Mouse (Mus musculus): ENCODE results near the gene Igfbp4. TPM values are rescaled to one million over a fixed set of nuclear protein-coding genes. Genes with fewer than 3 reads are reported as not detected.

The Igfbp4 gene
- polyA plus RNA-seq, 1 experiment from 2014 or later = 467 TPM

DNA sequence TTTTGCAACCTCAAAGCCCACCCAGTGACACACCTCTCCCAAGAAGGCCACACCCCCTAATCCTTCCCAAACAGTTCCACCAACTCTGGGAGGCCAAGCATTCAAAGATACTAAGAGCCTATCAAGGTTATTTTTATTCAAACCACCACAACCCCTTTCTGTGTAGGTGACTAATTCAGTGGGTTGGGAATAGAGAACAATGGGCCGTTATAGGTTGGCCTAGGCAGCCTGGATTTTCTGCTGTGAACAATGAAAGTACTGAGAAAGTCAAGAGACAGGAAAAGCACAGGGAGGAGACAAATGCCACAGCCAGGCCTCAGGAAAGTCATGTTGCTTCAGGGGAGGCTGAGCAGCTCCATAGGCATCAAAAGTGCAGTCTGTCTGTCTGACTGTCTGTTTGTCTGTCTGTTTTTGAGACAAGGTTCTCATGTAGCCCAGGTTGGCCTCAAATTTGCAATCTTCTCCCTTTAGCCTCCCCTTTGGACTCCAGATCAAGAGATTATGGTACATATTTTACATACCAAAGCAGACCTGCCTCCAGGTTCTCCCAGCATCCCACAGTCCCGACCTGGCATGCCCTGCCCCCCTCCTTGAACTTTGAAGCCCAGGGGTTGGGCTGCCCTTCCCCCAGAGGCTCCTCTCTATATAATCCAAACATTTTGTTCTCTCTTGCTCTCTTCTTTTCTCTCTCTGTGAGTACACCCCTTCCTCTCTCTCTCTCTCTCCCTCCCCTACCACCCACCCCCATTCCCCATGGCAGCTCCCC is 54.0 kb downstream of the Igfbp4 start:
- ATAC-seq (replicated peaks; ENCODE audit: low FRiP score, low TSS enrichment, low read depth) (no peak), DNase-seq (ENCODE audit: low spot score) (no peak)
- H3K9me3 ChIP-seq (ENCODE audit: control insufficient read depth, low read length) = peaks cover 3% of the 10 kb centered on the region; the same call in 1 of the 2 replicates
- H3K4me1 ChIP-seq (replicated peaks; ENCODE audit: control insufficient read depth, insufficient read depth, low read length) = peaks cover 4% of the 10 kb centered on the region; the same call in 1 of the 2 replicates
- H3K27ac ChIP-seq (ENCODE audit: low read depth) = no peak overlapping the region
- no peak overlapping the region for H3K9ac ChIP-seq (ENCODE audit: low read length)
- no peaks in the 10 kb centered on the region for H3K27me3 ChIP-seq (replicated peaks; ENCODE audit: control insufficient read depth, insufficient read depth, low read length)
- no peaks in the 10 kb centered on the region for H3K36me3 ChIP-seq (ENCODE audit: control insufficient read depth, insufficient read depth, low read length)
- 43% methylated on average over 2 of the region's 2 CpGs for WGBS
- no peak overlapping the region for H3K4me3 ChIP-seq (ENCODE audit: low read depth, low read length)
- no peak overlapping the region for H3K4me2 ChIP-seq (ENCODE audit: low read length)

DNA sequence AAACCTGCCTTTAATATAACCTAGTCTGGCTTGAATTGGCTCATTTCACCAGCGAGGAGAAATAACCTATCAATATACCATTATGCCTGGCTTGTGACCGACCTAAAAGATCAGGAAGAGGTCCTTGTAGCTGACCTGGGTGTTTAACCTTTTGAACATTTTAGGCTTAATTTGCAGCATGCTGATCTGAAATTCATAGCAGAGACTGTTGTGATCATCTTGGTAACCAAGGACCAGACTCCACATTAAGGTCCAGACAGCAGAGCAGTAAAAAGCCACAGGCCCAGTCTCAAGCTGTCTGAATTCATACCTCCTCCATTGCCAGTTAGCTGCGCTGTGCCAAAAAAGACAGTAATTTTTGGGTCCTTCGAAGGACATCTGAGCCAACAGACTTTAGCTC is 54.7 kb downstream of the Igfbp4 start:
- Histone ChIP-seq H3K4me2 (ENCODE audit: low read length) (no peak overlapping the region), H3K27me3 (replicated peaks; ENCODE audit: control insufficient read depth, insufficient read depth, low read length) (no peaks in the 10 kb centered on the region), H3K36me3 (ENCODE audit: control insufficient read depth, insufficient read depth, low read length) (no peaks in the 10 kb centered on the region), H3K9ac (ENCODE audit: low read length) (no peak overlapping the region), H3K4me3 (ENCODE audit: low read depth, low read length) (no peak overlapping the region), H3K4me1 (replicated peaks; ENCODE audit: control insufficient read depth, insufficient read depth, low read length) (peaks cover 4% of the 10 kb centered on the region; the same call in 1 of the 2 replicates), H3K9me3 (ENCODE audit: control insufficient read depth, low read length) (peaks cover 3% of the 10 kb centered on the region; the same call in 1 of the 2 replicates), H3K27ac (ENCODE audit: low read depth) (no peak overlapping the region)
- 68% methylated on average over 4 of the region's 4 CpGs for WGBS
- ATAC-seq (replicated peaks; ENCODE audit: low FRiP score, low TSS enrichment, low read depth) (no peak), DNase-seq (ENCODE audit: low spot score) (no peak)

DNA sequence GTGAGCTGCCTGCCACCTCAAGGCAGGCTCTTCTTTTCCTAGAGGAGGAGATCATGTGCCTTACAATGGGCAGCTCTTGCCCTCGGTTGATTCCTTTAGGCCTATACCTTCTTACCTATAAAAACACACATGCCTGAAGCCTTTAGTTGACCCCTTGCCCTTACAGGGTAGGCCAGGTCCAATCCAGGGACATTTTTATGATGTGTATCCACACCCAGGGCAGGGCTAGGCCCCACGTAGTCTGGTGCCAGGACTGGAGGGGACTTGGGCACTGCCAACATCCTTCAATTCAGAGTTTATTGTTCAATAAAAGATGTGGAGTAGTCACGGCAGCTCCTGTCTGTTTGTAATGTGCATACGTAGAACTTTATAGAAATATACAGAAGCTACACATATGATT is 55.4 kb downstream of the Igfbp4 start:
- 48% methylated on average over 4 of the region's 4 CpGs for WGBS
- Histone ChIP-seq H3K4me1 (replicated peaks; ENCODE audit: control insufficient read depth, insufficient read depth, low read length) (peaks cover 4% of the 10 kb centered on the region; the same call in 1 of the 2 replicates), H3K36me3 (ENCODE audit: control insufficient read depth, insufficient read depth, low read length) (no peaks in the 10 kb centered on the region), H3K27me3 (replicated peaks; ENCODE audit: control insufficient read depth, insufficient read depth, low read length) (no peaks in the 10 kb centered on the region), H3K4me2 (ENCODE audit: low read length) (no peak overlapping the region), H3K4me3 (ENCODE audit: low read depth, low read length) (no peak overlapping the region), H3K9me3 (ENCODE audit: control insufficient read depth, low read length) (peaks cover 3% of the 10 kb centered on the region; the same call in 1 of the 2 replicates), H3K27ac (ENCODE audit: low read depth) (no peak overlapping the region), H3K9ac (ENCODE audit: low read length) (no peak overlapping the region)
- ATAC-seq (replicated peaks; ENCODE audit: low FRiP score, low TSS enrichment, low read depth) (no peak), DNase-seq (ENCODE audit: low spot score) (no peak)

DNA sequence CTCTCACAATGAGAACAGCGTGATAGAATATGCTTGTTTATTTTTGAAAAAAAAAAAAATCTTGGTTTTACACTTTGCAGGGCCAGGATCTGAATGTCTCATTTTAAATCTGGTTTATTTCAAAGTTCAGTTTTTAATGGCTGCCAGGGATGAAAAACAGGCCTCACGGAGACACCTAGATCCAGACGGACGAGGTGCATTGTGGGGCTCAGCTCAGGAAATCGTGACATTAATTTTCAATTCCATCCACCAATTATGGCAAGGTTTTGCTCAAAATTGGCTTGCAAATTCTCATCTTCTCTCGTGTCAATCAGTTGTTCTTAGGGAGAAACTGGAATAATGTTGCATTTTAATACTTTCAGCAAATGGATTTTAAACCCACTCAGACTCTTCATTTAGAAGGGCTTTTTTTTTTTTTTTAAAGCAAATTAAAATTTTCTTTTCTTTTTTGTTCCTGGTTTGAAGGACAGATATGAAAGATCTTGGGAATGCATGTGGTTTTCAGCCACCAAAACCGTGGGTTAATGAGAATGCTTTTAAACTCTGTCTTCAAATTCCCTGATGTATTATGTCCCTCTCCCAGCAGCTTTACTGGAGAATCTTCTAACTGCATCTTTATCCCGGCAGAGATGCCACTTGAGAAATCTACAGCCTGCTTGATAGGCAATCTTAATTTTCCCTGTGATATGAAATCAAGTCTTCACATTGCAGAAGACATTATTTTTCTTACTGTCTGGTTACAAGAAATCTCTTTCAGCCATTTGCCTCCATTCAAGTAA is 56.1 kb downstream of the Igfbp4 start:
- no peak overlapping the region for H3K4me3 ChIP-seq (ENCODE audit: low read depth, low read length)
- peaks cover 3% of the 10 kb centered on the region; the same call in 1 of the 2 replicates for H3K9me3 ChIP-seq (ENCODE audit: control insufficient read depth, low read length)
- 44% methylated on average over 8 of the region's 8 CpGs for WGBS
- no peaks in the 10 kb centered on the region for H3K27me3 ChIP-seq (replicated peaks; ENCODE audit: control insufficient read depth, insufficient read depth, low read length)
- no peak overlapping the region for H3K4me2 ChIP-seq (ENCODE audit: low read length)
- H3K4me1 ChIP-seq (replicated peaks; ENCODE audit: control insufficient read depth, insufficient read depth, low read length) = peaks cover 4% of the 10 kb centered on the region; the same call in 1 of the 2 replicates
- no peak for DNase-seq (ENCODE audit: low spot score)
- H3K9ac ChIP-seq (ENCODE audit: low read length) = no peak overlapping the region
- no peak for ATAC-seq (replicated peaks; ENCODE audit: low FRiP score, low TSS enrichment, low read depth)
- H3K27ac ChIP-seq (ENCODE audit: low read depth) = no peak overlapping the region; the same call in 1 of the 2 replicates
- no peaks in the 10 kb centered on the region for H3K36me3 ChIP-seq (ENCODE audit: control insufficient read depth, insufficient read depth, low read length)

DNA sequence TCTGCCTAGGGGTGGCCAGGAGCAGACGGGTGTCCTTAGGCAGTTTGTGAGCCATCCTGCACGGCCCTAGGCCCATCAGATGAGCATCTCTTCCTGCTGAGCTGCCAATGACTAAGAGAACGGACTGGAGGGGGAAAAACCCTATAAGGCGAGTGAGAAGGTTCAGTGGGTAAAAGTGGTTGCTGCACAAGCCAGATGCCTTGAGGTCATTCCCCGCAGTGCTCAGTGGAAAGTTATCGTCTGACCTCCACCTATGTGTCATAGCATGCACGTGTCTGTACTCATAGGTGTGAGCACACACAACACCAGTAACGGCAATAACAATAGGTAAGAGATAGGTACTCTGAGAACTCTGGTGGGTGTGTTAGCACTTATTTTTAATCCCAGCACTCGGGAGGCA is 57.9 kb downstream of the Igfbp4 start:
- Histone ChIP-seq H3K9ac (ENCODE audit: low read length) (no peak overlapping the region), H3K27ac (ENCODE audit: low read depth) (no peak overlapping the region), H3K9me3 (ENCODE audit: control insufficient read depth, low read length) (peaks cover 3% of the 10 kb centered on the region; the same call in 1 of the 2 replicates), H3K36me3 (ENCODE audit: control insufficient read depth, insufficient read depth, low read length) (no peaks in the 10 kb centered on the region), H3K4me1 (replicated peaks; ENCODE audit: control insufficient read depth, insufficient read depth, low read length) (0 out of 2 replicates have a peak, but pooled peaks cover 4% of the 10 kb centered on the region), H3K4me3 (ENCODE audit: low read depth, low read length) (no peak overlapping the region), H3K27me3 (replicated peaks; ENCODE audit: control insufficient read depth, insufficient read depth, low read length) (no peaks in the 10 kb centered on the region), H3K4me2 (ENCODE audit: low read length) (no peak overlapping the region)
- no peak for DNase-seq (ENCODE audit: low spot score)
- no peak for ATAC-seq (replicated peaks; ENCODE audit: low FRiP score, low TSS enrichment, low read depth)
- 89% methylated on average over 9 of the region's 9 CpGs for WGBS

DNA sequence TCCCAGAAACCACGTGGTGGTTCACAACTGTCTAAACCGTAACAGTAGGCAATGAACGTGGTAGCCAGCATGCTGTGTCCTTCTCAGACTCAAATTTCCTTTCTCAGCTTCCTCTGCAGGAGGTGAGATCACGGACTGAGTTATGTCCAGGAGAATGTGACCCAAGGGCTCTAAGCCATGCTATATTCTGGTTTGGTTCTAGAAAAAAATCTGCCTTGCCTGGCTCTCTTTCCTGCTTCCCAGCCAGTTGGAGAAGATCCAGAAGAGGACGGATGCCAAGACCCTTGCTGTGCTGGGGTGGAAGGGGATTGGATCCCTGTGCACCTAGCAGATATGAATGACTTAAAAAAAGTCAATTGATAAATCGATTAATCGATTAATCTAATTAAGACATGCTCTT is 58.5 kb downstream of the Igfbp4 start:
- no peak overlapping the region for H3K4me3 ChIP-seq (ENCODE audit: low read depth, low read length)
- H3K27ac ChIP-seq (ENCODE audit: low read depth) = no peak overlapping the region
- WGBS = 82% methylated on average over 7 of the region's 7 CpGs
- no peak for ATAC-seq (replicated peaks; ENCODE audit: low FRiP score, low TSS enrichment, low read depth)
- DNase-seq (ENCODE audit: low spot score) = no peak
- H3K9ac ChIP-seq (ENCODE audit: low read length) = no peak overlapping the region
- H3K27me3 ChIP-seq (replicated peaks; ENCODE audit: control insufficient read depth, insufficient read depth, low read length) = no peaks in the 10 kb centered on the region
- 0 out of 2 replicates have a peak, but pooled peaks cover 4% of the 10 kb centered on the region for H3K4me1 ChIP-seq (replicated peaks; ENCODE audit: control insufficient read depth, insufficient read depth, low read length)
- H3K4me2 ChIP-seq (ENCODE audit: low read length) = no peak overlapping the region
- H3K36me3 ChIP-seq (ENCODE audit: control insufficient read depth, insufficient read depth, low read length) = no peaks in the 10 kb centered on the region
- peaks cover 3% of the 10 kb centered on the region; the same call in 1 of the 2 replicates for H3K9me3 ChIP-seq (ENCODE audit: control insufficient read depth, low read length)

DNA sequence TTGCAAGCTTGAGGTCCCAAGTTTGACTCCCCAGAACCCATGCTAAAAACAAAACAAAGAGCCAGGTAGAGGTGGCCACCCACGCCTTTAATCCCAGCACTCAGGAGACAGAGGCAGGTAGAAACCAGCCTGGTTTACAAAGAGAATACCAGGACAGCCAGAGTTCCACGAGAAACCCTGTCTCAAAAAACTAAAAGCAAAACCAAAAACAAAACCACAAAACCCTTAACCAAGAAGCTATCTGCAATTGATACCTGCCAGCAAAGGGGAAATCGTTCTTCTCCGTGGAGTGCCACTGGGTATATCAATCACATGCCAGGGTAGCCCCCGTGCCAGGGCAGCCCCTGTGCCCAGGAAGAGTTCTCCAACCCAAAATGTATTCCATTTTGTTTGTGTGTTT is 59.2 kb downstream of the Igfbp4 start:
- no peak for ATAC-seq (replicated peaks; ENCODE audit: low FRiP score, low TSS enrichment, low read depth)
- H3K4me1 ChIP-seq (replicated peaks; ENCODE audit: control insufficient read depth, insufficient read depth, low read length) = 0 out of 2 replicates have a peak, but pooled peaks cover 5% of the 10 kb centered on the region
- no peak overlapping the region for H3K27ac ChIP-seq (ENCODE audit: low read depth)
- no peaks in the 10 kb centered on the region for H3K27me3 ChIP-seq (replicated peaks; ENCODE audit: control insufficient read depth, insufficient read depth, low read length)
- no peak overlapping the region for H3K4me3 ChIP-seq (ENCODE audit: low read depth, low read length)
- no peak for DNase-seq (ENCODE audit: low spot score)
- H3K9ac ChIP-seq (ENCODE audit: low read length) = no peak overlapping the region
- H3K4me2 ChIP-seq (ENCODE audit: low read length) = no peak overlapping the region
- H3K36me3 ChIP-seq (ENCODE audit: control insufficient read depth, insufficient read depth, low read length) = no peaks in the 10 kb centered on the region
- H3K9me3 ChIP-seq (ENCODE audit: control insufficient read depth, low read length) = no peaks in the 10 kb centered on the region
- WGBS = 88% methylated on average over 5 of the region's 5 CpGs

DNA sequence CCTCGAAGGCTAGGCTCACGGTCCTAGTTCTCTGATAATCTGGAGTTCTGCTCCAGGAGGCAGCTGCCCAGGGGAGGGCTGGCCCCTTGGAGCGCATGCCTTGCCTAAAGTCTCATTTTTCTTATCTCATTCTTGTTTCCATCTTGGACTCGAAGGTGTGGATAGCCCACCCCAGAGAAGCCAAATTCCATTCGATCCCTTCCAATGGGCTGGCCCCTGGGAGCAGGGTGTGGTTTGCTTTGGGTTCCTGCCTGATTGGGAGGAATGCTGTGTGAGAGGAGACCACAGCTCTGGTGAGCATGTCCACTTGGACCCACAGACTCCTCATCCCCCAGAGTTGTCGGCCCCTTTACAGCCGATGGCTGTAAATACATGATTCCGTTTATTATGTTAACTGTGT is 60.6 kb downstream of the Igfbp4 start:
- whole genome bisulfite sequencing = 56% methylated on average over 8 of the region's 8 CpGs

More for the DNA sequence above, 60.6 kb downstream of the Igfbp4 start:
- no peaks in the 10 kb centered on the region for H3K27me3 ChIP-seq (replicated peaks; ENCODE audit: control insufficient read depth, insufficient read depth, low read length)
- no peaks in the 10 kb centered on the region for H3K36me3 ChIP-seq (ENCODE audit: control insufficient read depth, insufficient read depth, low read length)
- DNase-seq (ENCODE audit: low spot score) = no peak
- H3K4me2 ChIP-seq (ENCODE audit: low read length) = no peak overlapping the region
- H3K9ac ChIP-seq (ENCODE audit: low read length) = no peak overlapping the region
- no peak overlapping the region for H3K27ac ChIP-seq (ENCODE audit: low read depth)
- peaks cover 9% of the 10 kb centered on the region for H3K4me1 ChIP-seq (replicated peaks; ENCODE audit: control insufficient read depth, insufficient read depth, low read length)
- no peaks in the 10 kb centered on the region for H3K9me3 ChIP-seq (ENCODE audit: control insufficient read depth, low read length)
- H3K4me3 ChIP-seq (ENCODE audit: low read depth, low read length) = no peak overlapping the region
- no peak for ATAC-seq (replicated peaks; ENCODE audit: low FRiP score, low TSS enrichment, low read depth)

Measured in intestine, embryonic 14.5 days (tissue).